Mouse (Mus musculus): ENCODE results near the gene Stra6.

The Stra6 gene

DNA sequence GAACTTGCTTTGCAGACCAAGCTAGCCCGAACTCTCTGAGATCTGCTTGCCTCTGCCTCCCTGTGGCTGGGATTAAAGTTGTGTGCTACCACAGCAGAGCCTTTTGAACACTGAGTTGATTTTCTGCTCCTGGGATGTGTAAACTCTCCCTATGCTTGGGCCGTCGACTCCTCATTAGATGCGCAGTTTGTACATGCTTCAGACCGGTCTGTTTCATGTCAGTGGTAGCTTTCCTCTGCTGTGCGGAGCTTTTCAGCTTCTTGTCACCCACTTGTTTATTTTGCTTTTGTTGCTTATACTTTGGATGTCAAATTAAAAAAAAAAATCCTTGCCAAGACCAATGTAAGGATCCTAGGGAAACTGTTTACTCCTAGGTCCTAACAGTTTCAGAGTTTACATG is 32.4 kb downstream of the Stra6 start:
- no peak for DNase-seq (ENCODE audit: low spot score)

DNA sequence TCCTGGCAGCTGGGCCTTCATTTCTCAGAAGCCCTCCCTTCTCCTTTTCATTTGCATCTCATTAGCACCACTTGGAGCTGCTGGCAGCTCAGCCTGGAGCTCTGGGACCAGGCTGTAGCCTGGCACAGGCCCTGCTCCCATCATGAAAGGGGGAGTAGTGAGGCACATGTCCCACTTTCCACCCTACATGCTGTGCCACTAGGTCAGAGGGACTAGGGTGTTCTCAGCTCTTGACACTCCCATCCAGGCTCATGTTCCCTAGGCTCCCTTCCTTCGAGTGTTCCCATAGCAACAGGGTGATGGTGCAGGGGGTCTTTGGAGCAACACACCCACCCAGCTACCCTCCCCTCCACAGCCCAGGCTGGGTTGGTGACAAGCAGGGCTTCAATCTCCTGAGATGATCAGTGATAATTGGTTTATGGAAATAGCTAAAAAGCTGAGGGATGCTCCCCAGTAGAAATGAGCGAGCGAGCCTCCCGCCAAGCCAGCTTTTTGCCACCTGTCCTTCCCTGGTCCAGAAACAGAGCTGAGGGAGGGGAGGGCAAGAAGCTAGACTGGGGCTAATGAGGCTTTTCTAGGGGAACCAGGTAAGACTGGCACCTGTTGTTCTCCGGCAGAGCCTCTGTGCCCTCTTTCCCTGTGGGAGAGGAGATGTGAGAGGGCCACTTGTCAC is 33.2 kb downstream of the Stra6 start:
- no peak for DNase-seq (ENCODE audit: low spot score)

GRCm38 (mm10) chr9:58099836-58100565 is 36.4 kb downstream of the Stra6 start:
- no peak for DNase-seq (ENCODE audit: low spot score)

- DNase-seq (ENCODE audit: low spot score): no peak
Measured at GRCm38 (mm10) chr9:58102013-58102412, 38.4 kb downstream of the Stra6 start.

GRCm38 (mm10) chr9:58103647-58104046 is 40.1 kb downstream of the Stra6 start:
- no peak for DNase-seq (ENCODE audit: low spot score)

- DNase-seq (ENCODE audit: low spot score): no peak
Measured at GRCm38 (mm10) chr9:58105595-58106169, 42.1 kb downstream of the Stra6 start.

GRCm38 (mm10) chr9:58107494-58107893 is 43.9 kb downstream of the Stra6 start:
- no peak for DNase-seq (ENCODE audit: low spot score)

DNA sequence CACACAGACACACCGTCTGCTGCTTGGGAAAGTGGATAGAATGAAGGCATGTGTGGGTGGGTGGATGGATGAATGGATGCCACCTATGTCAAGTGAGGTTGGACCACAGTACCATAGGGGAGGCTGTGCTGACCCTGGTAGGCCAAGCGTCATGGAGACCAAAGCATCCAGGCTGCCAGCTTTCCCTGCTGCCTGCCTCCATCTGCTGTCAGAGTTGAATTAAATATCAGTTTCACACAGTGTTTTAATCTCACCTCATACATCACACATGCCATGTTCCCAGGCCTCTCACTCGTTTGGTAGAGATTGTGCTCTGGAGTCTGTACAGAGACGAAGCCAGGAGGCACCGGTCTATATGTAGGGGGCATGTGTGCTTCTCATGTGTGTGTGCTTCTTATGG is 47.2 kb downstream of the Stra6 start:
- no peak for DNase-seq (ENCODE audit: low spot score)

DNA sequence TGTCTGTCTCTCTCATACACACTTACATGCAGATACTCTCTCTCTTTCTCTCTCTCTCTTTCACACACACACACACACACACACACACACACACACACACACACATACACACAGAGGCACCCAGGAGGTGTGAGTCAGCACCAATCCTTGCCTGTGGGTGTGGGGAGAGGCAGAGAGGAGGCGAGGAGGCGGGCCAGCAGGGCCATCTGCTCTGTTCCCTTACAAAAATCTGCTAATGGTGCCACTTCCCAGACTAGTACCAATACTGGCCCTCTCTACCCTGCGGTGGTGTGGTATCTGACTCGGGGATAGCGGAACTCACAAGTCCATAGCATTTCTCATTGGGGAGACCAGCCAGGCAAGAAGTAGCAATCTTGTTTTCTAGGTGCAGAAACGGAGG is 47.8 kb downstream of the Stra6 start:
- DNase-seq (ENCODE audit: low spot score): no peak

GRCm38 (mm10) chr9:58112321-58112751 is 48.7 kb downstream of the Stra6 start:
- no peak for DNase-seq (ENCODE audit: low spot score)

DNA sequence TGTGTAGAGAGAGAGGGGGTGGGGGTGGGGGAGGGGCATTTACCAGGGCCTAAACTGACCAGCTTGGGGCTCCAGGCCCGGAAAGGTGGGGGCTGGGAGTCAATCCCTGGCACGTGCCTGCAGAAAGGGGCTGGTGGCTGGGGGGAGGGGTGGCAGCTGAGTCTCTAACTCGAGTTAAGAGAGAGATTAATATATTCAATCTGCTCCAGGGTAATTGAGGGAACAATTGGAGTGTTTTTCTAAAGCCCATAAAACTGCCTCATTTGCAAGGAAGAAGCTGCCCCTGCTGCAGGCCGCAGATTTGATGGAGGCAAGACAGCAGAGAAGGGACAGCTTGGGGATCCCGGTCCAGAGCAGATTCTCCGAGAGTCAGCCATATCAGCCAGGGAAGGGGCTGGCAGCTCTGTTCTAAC is 49.3 kb downstream of the Stra6 start:
- DNase-seq (ENCODE audit: low spot score): no peak

DNA sequence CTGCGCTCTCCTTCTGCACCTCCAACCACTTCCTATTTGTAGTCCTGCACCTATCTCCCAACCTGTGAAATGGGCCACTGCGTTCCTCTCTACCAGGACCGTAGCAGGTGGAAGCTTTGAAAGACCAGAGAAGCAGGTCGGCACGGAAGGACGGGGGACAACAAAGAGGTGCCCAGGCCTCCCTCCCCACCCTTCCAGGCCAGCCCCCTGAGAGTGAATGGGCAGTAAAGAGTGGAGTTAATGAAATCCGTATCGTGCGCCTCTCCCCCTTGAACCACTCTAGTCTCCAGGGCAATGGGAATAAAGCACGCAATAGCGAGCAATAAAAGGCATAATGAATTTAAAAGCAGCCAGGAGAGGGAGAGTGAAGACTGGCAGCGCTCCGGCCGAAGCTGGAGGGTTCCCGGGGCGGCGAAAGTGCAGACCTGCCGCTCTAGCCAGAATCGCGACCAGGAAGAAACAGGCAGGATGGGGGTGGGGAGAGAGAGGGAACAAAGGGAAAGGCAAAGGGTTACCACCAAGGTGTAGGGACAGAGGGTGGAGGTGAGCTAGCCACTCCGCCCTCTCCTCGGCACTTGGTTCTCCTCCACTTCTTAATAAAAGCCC is 49.8 kb downstream of the Stra6 start:
- no peak for DNase-seq (ENCODE audit: low spot score)

- DNase-seq (ENCODE audit: low spot score): no peak
Measured at GRCm38 (mm10) chr9:58114019-58114418, 50.4 kb downstream of the Stra6 start.

DNA sequence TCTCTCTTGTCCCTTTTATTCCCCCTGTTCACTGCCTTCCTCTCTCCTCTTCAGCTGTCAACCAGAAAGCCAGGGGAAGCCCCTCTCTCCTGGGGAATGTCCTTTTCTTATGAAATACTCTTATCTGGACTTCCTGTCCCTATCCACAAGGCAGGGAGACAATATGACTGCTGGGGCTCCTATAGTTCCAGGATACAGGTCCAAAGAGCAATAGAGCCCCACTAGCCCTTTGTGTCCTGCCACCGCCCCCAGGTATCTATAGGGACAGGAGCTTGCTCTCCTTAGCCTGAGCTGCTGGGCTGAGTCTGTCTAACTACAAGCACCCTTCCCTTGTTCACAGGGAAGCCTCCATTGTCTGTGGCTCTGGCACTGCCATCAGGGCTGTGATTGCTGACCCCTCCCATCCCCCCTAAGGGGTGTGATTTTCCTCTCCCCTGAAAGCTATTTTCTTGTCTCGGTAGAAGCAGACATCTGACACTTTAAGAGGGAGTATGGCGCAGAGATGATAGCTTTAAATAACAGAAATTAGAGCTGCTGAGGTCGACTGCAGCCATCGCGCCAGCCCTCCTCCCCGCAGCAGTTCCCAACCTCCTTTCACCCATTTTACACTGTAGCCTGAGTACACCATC is 51.8 kb downstream of the Stra6 start:
- no peak for DNase-seq (ENCODE audit: low spot score)

DNA sequence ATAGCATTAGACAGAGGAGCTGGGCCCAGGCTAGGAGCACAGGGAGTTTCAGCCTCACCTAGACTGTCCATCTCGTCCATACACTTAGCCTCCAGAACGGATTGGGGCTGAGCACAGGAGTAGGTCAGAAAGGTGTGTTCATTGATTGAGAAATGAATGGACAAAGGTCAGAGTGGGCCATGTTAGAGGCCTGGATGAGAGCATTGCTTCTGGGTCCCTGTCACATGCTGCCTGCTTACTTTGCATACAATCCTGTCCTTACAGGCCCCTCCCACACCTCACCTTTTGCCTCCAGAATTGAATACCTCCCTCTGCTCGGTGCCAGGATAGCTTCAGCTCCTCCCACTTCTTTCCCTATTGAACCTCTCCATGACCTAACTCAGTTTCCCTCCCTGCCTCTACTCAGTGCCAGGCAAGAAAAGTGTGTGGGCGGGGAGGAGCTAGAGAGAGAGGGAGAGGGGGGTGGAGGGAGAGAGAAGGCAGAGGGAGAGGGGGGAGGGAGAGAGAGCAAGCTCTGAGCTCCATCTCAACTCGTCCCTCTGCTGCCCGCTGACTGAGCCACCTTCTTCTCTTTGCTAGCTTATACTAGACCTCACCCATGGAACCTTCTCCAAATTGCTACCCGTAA is 52.5 kb downstream of the Stra6 start:
- DNase-seq (ENCODE audit: low spot score): no peak

DNA sequence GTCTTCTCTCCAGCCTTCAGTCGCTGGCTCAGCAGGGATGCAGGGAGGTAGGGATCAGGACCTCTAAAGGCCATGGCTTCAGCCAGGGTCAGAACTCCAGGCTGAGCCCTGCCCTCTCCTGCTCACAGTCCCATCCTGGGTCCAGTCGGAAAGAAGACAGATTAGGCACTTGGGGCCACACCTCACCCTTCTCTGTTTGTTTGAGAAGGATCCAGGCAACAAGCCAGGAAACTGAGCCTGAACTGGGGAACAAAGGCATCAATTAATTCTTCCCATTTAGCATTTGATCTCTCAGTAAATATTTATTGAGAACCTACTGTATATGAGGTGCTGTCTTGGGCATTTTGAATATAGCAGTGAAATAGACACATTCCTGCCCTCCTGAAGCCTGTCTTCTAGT is 55.1 kb downstream of the Stra6 start, which contains the start of gene Ccdc33:
TSS of gene Ccdc33 (minus strand) at position 153 of the 400 bp plus-strand sequence.
- DNase-seq (ENCODE audit: low spot score): no peak

GRCm38 (mm10) chr9:58125085-58125484 is 61.5 kb downstream of the Stra6 start:
- DNase-seq (ENCODE audit: low spot score): no peak

DNA sequence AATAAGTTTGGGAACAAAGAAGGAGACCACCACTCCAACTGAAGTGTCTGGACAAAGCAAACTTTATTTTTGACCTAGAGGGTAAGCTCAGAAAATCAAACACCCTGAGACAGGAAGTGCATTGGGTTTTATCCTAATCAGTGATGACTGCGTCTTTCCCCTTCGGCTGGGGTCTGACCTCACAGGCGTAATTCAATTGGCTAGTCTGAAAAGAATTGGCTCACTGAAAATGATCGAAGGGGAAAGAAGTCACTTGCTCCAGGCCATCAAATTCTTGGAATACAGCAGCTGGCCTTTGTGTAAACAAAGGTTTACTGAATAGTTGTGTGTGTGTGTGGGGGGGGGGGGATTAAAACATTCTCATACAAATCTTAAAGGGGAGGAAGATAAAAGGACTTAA is 62.2 kb downstream of the Stra6 start:
- no peak for DNase-seq (ENCODE audit: low spot score)

GRCm38 (mm10) chr9:58128926-58129413 is 65.4 kb downstream of the Stra6 start:
- DNase-seq (ENCODE audit: low spot score): no peak

- no peak for DNase-seq (ENCODE audit: low spot score)
Measured at GRCm38 (mm10) chr9:58129508-58129907, 65.9 kb downstream of the Stra6 start.

DNA sequence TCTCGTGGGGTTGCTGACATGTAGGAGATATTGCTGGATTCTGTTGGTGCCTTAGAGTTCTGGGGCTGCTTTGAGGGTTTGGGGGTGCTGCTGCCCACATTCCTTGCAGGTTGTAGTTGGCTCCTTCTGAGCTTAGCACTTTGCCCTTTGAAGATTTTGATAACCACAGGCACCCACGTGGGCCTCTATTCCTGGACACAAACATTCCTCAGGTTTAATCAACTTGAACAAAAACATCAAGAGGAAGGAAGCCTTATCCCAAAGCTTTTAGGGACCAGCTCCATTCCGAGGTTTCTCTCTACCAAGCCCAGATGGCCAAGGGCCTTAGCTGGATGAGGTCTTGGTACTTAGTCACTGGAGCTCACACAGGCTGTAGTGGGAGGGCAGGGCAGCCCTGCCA is 67.3 kb downstream of the Stra6 start:
- no peak for DNase-seq (ENCODE audit: low spot score)

- no peak for DNase-seq (ENCODE audit: low spot score)
Measured at GRCm38 (mm10) chr9:58131735-58132134, 68.1 kb downstream of the Stra6 start.

Data from ovary, postnatal 14 days (tissue).